Mouse (Mus musculus) E14TG2a.4 (cell line): ENCODE results near the gene Ppl.

ENCODE experiments used
- H3K27me3 ChIP-seq: 2 replicates; pipeline ENCODE4 v1.6.1; 2014; ENCODE audit warnings: low read length, control low read depth; ENCODE audit not compliant: insufficient read depth
- H3K36me3 ChIP-seq: 2 replicates; pipeline ENCODE4 v1.6.1; 2014; ENCODE audit warnings: low read length, control low read depth; ENCODE audit not compliant: insufficient read depth
- H3K4me1 ChIP-seq: replicated peaks from 2 replicates; pipeline ENCODE4 v1.6.1; 2014; ENCODE audit warnings: low read depth, low read length, control low read depth
- H3K4me3 ChIP-seq: replicated peaks from 2 replicates; pipeline ENCODE4 v1.5.1; 2014; ENCODE audit warnings: mild to moderate bottlenecking, low read length
- H3K9me3 ChIP-seq: 2 replicates; pipeline ENCODE4 v1.6.1; 2014; ENCODE audit warnings: low read length, control low read depth
- CTCF ChIP-seq: conservative IDR thresholded peaks from 2 replicates; pipeline ENCODE4 v1.5.1; 2014; ENCODE audit warnings: low read length
- NANOG ChIP-seq: IDR thresholded peaks from 2 replicates; pipeline ENCODE4 v1.6.1; 2014; ENCODE audit warnings: borderline replicate concordance, low read length, mixed read lengths
- POU5F1 ChIP-seq: IDR thresholded peaks from 2 replicates; pipeline ENCODE4 v1.6.1; 2014; ENCODE audit warnings: low read length, borderline replicate concordance

The Ppl gene

GRCm38 (mm10) chr16:5111021-5111420 lies 21.2 kb downstream of the Ppl start:
- TF ChIP-seq NANOG (no peak), CTCF (no peak), POU5F1 (no peak)
- Histone ChIP-seq H3K9me3 (0 out of 2 replicates have a peak, but pooled peaks cover 2% of the 10 kb centered on the region), H3K36me3 (no peaks in the 10 kb centered on the region), H3K4me1 (peaks cover 25% of the 10 kb centered on the region), H3K27me3 (no peaks in the 10 kb centered on the region), H3K4me3 (no peak overlapping the region)

- TF ChIP-seq NANOG (no peak), POU5F1 (no peak), CTCF (no peak)
- no peaks in the 10 kb centered on the region for H3K36me3 ChIP-seq
- H3K4me3 ChIP-seq: no peak overlapping the region
Observed at GRCm38 (mm10) chr16:5109877-5110276, 22.3 kb downstream of the Ppl start.

GRCm38 (mm10) chr16:5101000-5101399 lies 31.2 kb downstream of the Ppl start:
- Histone ChIP-seq H3K4me3 (0 out of 2 replicates have a peak overlapping the region, but pooled peaks have one; percentile 13), H3K9me3 (no peaks in the 10 kb centered on the region), H3K27me3 (peaks cover 3% of the 10 kb centered on the region; the same call in 1 of the 2 replicates), H3K4me1 (peaks cover 14% of the 10 kb centered on the region; the same call in 1 of the 2 replicates), H3K36me3 (no peaks in the 10 kb centered on the region)
- no peak for TF ChIP-seq POU5F1
- no peak for TF ChIP-seq CTCF

More at GRCm38 (mm10) chr16:5109877-5110276, 22.3 kb downstream of the Ppl start:
- H3K27me3 ChIP-seq: no peaks in the 10 kb centered on the region
- 0 out of 2 replicates have a peak, but pooled peaks cover 2% of the 10 kb centered on the region for H3K9me3 ChIP-seq
- H3K4me1 ChIP-seq: peaks cover 25% of the 10 kb centered on the region

GRCm38 (mm10) chr16:5096504-5096903 lies 35.7 kb downstream of the Ppl start:
- H3K36me3 ChIP-seq: no peaks in the 10 kb centered on the region
- H3K27me3 ChIP-seq: peaks cover 3% of the 10 kb centered on the region; the same call in 1 of the 2 replicates
- TF ChIP-seq NANOG (no peak), CTCF (no peak), POU5F1 (no peak)
- H3K4me1 ChIP-seq: peaks cover 7% of the 10 kb centered on the region; the same call in 1 of the 2 replicates
- no peaks in the 10 kb centered on the region for H3K9me3 ChIP-seq
- H3K4me3 ChIP-seq: no peak overlapping the region

- Histone ChIP-seq H3K4me1 (peaks cover 12% of the 10 kb centered on the region), H3K27me3 (peaks cover 13% of the 10 kb centered on the region; the same call in 1 of the 2 replicates), H3K36me3 (no peaks in the 10 kb centered on the region), H3K9me3 (no peaks in the 10 kb centered on the region), H3K4me3 (no peak overlapping the region)
- TF ChIP-seq NANOG (no peak), CTCF (no peak), POU5F1 (no peak)
Observed at GRCm38 (mm10) chr16:5093285-5093684, 38.9 kb downstream of the Ppl start.

GRCm38 (mm10) chr16:5089021-5089420 lies 43.2 kb downstream of the Ppl start:
- peaks cover 18% of the 10 kb centered on the region for H3K4me1 ChIP-seq
- peaks cover 17% of the 10 kb centered on the region for H3K36me3 ChIP-seq
- TF ChIP-seq CTCF (no peak), POU5F1 (no peak), NANOG (no peak)
- H3K27me3 ChIP-seq: peaks cover 16% of the 10 kb centered on the region; the same call in 1 of the 2 replicates
- H3K9me3 ChIP-seq: no peaks in the 10 kb centered on the region
- peak overlapping the region; percentile 58 for H3K4me3 ChIP-seq

GRCm38 (mm10) chr16:5086179-5086578 lies 46.0 kb downstream of the Ppl start:
- H3K4me3 ChIP-seq: no peak overlapping the region
- no peaks in the 10 kb centered on the region for H3K9me3 ChIP-seq
- TF ChIP-seq NANOG (no peak), POU5F1 (no peak), CTCF (no peak)
- H3K36me3 ChIP-seq: peaks cover 43% of the 10 kb centered on the region
- peaks cover 18% of the 10 kb centered on the region for H3K4me1 ChIP-seq
- H3K27me3 ChIP-seq: peaks cover 16% of the 10 kb centered on the region; the same call in 1 of the 2 replicates

GRCm38 (mm10) chr16:5085196-5085595 lies 47.0 kb downstream of the Ppl start:
- peaks cover 18% of the 10 kb centered on the region for H3K4me1 ChIP-seq
- H3K4me3 ChIP-seq: no peak overlapping the region

GRCm38 (mm10) chr16:5074341-5074740 lies 57.9 kb downstream of the Ppl start:
- Histone ChIP-seq H3K9me3 (no peaks in the 10 kb centered on the region), H3K4me1 (no peaks in the 10 kb centered on the region), H3K27me3 (no peaks in the 10 kb centered on the region), H3K36me3 (peaks cover 92% of the 10 kb centered on the region), H3K4me3 (no peak overlapping the region)
- TF ChIP-seq NANOG: no peak
- no peak for TF ChIP-seq POU5F1
- TF ChIP-seq CTCF: no peak

More at GRCm38 (mm10) chr16:5085196-5085595, 47.0 kb downstream of the Ppl start:
- peaks cover 16% of the 10 kb centered on the region; the same call in 1 of the 2 replicates for H3K27me3 ChIP-seq
- TF ChIP-seq POU5F1 (no peak), NANOG (no peak), CTCF (no peak)
- no peaks in the 10 kb centered on the region for H3K9me3 ChIP-seq
- H3K36me3 ChIP-seq: peaks cover 46% of the 10 kb centered on the region
